Mouse (Mus musculus) liver, embryonic 13.5 days (tissue): Measurements from ENCODE around the gene Gfi1b. TPM values are rescaled to one million over a fixed set of nuclear protein-coding genes. Genes with fewer than 3 reads are reported as not detected.

ENCODE experiments used
- ATAC-seq: fragments of 200-750 bp; cut with Nextera tagmentation; 2 replicates; pipeline ENCODE4 v1.8.0; 2017; ENCODE audit warnings: low read depth, mild to moderate bottlenecking, moderate number of reproducible peaks, moderate library complexity
- DNase-seq: peaks from one replicate; pipeline ENCODE4 v3.0.0; 2022
- H3K27ac ChIP-seq: fragments of 300-500 bp; sonication (generic); 2 replicates; pipeline ENCODE4 v1.5.1; 2015; ENCODE audit warnings: moderate library complexity, mild to moderate bottlenecking, inconsistent platforms
- H3K27me3 ChIP-seq: fragments of 300-500 bp; sonication (generic); 2 replicates; pipeline ENCODE4 v1.6.1; 2015; ENCODE audit warnings: mild to moderate bottlenecking, inconsistent platforms
- H3K36me3 ChIP-seq: fragments of 300-500 bp; sonication (generic); 2 replicates; pipeline ENCODE4 v1.6.1; 2015; ENCODE audit warnings: mild to moderate bottlenecking, inconsistent platforms
- H3K4me1 ChIP-seq: fragments of 300-500 bp; sonication (generic); replicated peaks from 2 replicates; pipeline ENCODE4 v1.6.1; 2015; ENCODE audit warnings: inconsistent platforms
- H3K4me2 ChIP-seq: fragments of 300-500 bp; sonication (generic); 2 replicates; pipeline ENCODE4 v1.6.1; 2015; ENCODE audit warnings: inconsistent platforms, mild to moderate bottlenecking, moderate library complexity
- H3K4me3 ChIP-seq: fragments of 300-500 bp; sonication (generic); replicated peaks from 2 replicates; pipeline ENCODE4 v1.5.1; 2015; ENCODE audit warnings: mild to moderate bottlenecking, inconsistent platforms
- H3K9ac ChIP-seq: fragments of 300-500 bp; sonication (generic); 2 replicates; pipeline ENCODE4 v1.6.1; 2015; ENCODE audit warnings: mild to moderate bottlenecking, inconsistent platforms
- H3K9me3 ChIP-seq: fragments of 300-500 bp; sonication (generic); replicated peaks from 2 replicates; pipeline ENCODE4 v1.6.1; 2016; ENCODE audit warnings: inconsistent platforms
- WGBS: fragments of 180-500 bp; shearing (Covaris S2); methylation state at CpG from one replicate; pipeline ENCODE4 v1.1.7; 2015; ENCODE audit not compliant: insufficient replicate concordance; 5-methylcytosine and 5-hydroxymethylcytosine counted together
- polyA plus RNA-seq: library from polyadenylated mRNA; unstranded; fragments of >200 nt; fragmentation: Nextera tagmentation; extraction: Ambion mirVana; gene quantifications from 2 replicates; pipeline ENCODE4 v1.2.1, GENCODE M21; 2015

Gene Gfi1b
- 99.2 and 109 TPM in 2 replicates for polyA plus RNA-seq

DNA sequence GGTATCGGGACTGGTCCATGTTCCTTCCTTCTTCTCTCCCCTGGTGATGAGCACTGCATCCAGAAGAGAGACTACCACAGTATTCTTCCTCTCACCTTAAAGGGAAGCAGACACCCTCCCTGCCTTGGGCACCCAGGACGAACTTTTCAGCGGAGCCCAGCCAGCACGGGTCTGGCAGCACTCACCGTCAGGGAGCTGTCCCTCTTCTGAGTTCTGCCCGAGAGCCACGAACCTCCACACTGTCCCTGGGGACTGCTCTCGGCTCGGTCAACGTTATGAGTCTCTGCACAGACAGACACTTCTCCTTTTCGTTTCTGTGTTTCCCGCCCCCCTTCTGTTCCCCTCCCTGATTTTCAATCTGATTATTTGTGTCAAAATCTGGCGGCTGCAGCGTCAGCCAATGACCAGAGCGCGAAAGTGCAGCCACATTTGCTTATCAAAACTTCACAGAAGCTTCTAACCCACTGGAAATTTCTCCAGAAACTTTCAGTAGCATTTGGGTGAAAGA lies at the start of gene Gfi1b:
Gfi1b (minus strand) TSS at position 319 of the 508 bp plus-strand sequence.
- peaks cover 21% of the 10 kb centered on the region for H3K36me3 ChIP-seq
- under 1% methylated on average over 16 of the region's 16 CpGs for WGBS
- peaks cover 51% of the 10 kb centered on the region for H3K4me1 ChIP-seq
- peak within 1 kb of the TSS; percentile 90 for H3K4me2 ChIP-seq
- peak within 1 kb of the TSS; percentile 99 for H3K27ac ChIP-seq
- no peaks in the 10 kb centered on the region for H3K9me3 ChIP-seq
- peak; percentile 71 for DNase-seq
- peak within 1 kb of the TSS; percentile 93 for H3K9ac ChIP-seq
- peak within 1 kb of the TSS; percentile 90 for H3K4me3 ChIP-seq
- peak; percentile 4; the same call in 1 of the 2 replicates for ATAC-seq
- H3K27me3 ChIP-seq = peaks cover 9% of the 10 kb centered on the region

DNA sequence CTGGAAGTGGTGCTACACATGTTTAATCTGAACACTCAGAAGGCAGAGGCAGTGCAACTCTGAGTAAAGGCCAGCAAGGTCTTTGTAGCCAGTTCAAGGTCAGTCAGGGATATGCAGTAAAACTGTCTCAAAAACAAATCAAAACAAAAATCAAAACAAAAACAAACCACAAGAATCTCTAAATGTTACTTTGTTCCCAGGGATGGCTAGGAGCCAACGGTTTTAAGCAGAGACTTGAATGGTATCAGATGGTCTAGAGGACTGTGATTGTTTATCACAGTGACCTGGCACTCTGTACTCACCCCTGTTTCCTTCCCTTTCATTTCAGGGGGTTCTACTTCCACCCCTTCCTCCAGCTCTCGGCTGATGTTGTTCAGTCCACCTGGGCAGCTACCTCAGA lies 49.7 kb upstream of the Gfi1b start:
- Histone ChIP-seq H3K27ac (no peak overlapping the region), H3K4me1 (no peaks in the 10 kb centered on the region), H3K9me3 (no peaks in the 10 kb centered on the region), H3K36me3 (peaks cover 81% of the 10 kb centered on the region), H3K4me3 (no peak overlapping the region), H3K27me3 (no peaks in the 10 kb centered on the region), H3K4me2 (no peak overlapping the region), H3K9ac (no peak overlapping the region)
- 60% methylated on average over 2 of the region's 2 CpGs for WGBS
- no peak for DNase-seq
- no peak for ATAC-seq

DNA sequence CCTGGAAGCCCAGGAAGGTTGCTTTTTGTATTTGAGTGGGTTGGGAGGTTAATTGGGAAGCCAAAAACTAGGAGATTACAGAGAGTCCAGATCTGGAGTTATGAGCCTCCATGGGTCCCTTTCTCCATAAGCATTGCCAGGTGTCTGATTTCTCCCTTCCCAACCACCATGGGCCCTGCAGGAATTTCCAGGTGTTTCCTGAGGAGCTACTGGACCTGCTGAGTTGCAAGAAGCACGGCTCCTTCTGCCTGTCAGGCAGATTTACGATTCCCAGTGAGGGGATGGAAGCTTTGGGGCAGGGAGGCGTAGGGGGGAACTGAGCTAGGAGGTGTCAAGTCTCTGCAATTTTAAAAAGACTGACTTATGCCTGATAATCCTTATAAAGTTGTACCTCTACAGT lies 44.0 kb upstream of the Gfi1b start:
- Histone ChIP-seq H3K27me3 (no peaks in the 10 kb centered on the region), H3K4me2 (no peak overlapping the region), H3K9ac (no peak overlapping the region), H3K36me3 (peaks cover 75% of the 10 kb centered on the region), H3K4me3 (no peak overlapping the region), H3K9me3 (no peaks in the 10 kb centered on the region), H3K4me1 (peaks cover 14% of the 10 kb centered on the region), H3K27ac (no peak overlapping the region)
- 85% methylated on average over 3 of the region's 3 CpGs for WGBS
- DNase-seq (no peak), ATAC-seq (no peak)

DNA sequence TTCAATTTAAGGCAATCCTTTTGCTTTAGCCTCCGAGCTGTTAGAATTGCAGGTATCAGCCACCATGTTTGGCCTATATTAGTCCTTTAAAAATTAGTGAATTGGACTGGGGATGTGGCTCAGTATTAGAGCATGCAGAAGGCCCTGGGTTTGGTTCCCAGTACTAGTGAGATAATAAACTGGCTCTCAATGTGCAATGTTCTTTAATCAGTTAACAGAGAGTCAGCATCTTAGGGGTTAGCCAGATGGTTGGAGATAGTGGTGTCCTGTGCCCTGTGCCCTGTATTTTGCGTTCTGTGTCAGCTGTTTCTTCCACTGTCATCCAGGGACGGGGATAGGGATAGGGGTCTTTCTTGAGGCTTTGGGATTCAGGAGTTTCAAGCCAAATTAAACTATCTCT lies 41.1 kb upstream of the Gfi1b start:
- Histone ChIP-seq H3K4me1 (peaks cover 20% of the 10 kb centered on the region), H3K9me3 (no peaks in the 10 kb centered on the region), H3K4me3 (no peak overlapping the region), H3K27ac (no peak overlapping the region), H3K36me3 (peaks cover 90% of the 10 kb centered on the region), H3K27me3 (no peaks in the 10 kb centered on the region), H3K9ac (no peak overlapping the region), H3K4me2 (no peak overlapping the region)
- ATAC-seq (peak; percentile 81), DNase-seq (no peak)
- 59% methylated on average over 3 of the region's 3 CpGs for WGBS

DNA sequence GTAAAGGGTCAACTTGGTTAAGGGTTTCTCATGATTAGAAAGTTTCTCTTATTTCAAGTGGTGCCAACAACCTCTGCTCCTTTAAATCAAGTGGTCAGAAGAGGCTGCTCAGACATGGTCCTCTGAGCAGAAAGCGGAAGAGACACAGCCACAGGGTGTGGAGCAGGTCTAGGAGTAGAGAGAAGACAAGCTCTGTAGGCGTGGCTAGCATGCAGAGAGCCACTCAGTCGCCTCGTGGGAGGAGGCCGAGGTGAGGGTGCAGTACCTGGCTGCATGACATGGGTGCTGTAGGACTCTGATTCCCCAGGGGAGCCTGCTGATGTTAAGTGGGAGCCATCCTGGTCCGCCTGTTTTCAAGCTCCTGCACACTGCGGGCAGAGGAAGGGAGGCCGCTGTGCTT lies 34.4 kb upstream of the Gfi1b start:
- WGBS = 67% methylated on average over 8 of the region's 8 CpGs

DNA sequence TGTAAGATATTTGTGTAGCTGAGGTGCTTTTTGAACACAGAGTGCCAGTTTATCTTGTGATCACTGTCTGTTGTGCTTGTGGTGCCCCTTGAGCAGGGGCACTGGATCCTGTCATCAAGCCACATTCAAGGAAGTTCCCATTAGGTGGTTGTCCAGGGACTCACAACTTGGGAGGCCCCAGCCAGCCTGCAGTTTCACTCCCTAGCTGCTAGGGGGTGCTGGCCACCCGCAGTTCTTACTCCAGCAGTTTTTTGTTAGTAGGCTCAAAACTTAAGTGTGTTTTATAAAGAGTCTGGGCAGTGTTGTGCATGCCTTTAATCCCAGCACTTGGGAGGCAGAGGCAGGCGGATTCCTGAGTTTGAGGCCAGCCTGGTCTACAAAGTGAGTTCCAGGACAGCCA lies 32.5 kb upstream of the Gfi1b start:
- no peak for ATAC-seq
- H3K27me3 ChIP-seq = no peaks in the 10 kb centered on the region
- no peak overlapping the region for H3K9ac ChIP-seq
- 50% methylated on average over 2 of the region's 2 CpGs for WGBS
- peak; percentile 35 for DNase-seq
- no peaks in the 10 kb centered on the region for H3K9me3 ChIP-seq
- no peak overlapping the region for H3K4me3 ChIP-seq
- H3K36me3 ChIP-seq = peaks cover 36% of the 10 kb centered on the region
- no peak overlapping the region for H3K4me2 ChIP-seq
- H3K27ac ChIP-seq = no peak overlapping the region
- H3K4me1 ChIP-seq = peaks cover 10% of the 10 kb centered on the region; the same call in 1 of the 2 replicates

More for the DNA sequence above, 34.4 kb upstream of the Gfi1b start:
- Histone ChIP-seq H3K9me3 (no peaks in the 10 kb centered on the region), H3K9ac (no peak overlapping the region), H3K4me3 (no peak overlapping the region), H3K27me3 (no peaks in the 10 kb centered on the region), H3K4me1 (peaks cover 10% of the 10 kb centered on the region; the same call in 1 of the 2 replicates), H3K27ac (no peak overlapping the region), H3K4me2 (no peak overlapping the region), H3K36me3 (peaks cover 55% of the 10 kb centered on the region)
- DNase-seq = no peak
- no peak for ATAC-seq

DNA sequence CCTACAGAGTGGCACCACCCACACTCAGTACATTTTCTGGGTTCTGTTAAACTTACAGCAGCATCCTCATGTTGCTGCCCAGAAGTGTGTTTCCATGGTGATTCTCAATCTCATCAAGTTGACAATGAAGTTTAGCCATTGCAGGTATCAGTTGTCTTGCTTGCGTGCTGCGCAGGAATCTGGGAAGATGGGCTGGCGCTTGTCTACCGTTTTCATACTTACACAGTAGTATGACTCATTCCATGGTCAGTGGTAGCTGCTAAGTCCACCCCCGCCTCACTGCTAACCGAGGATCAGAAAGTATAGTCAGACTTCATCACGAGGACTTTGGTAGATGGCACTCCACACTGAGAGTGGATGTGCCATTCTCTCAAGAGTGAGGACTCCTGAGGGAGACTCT lies 31.6 kb upstream of the Gfi1b start:
- Histone ChIP-seq H3K9me3 (no peaks in the 10 kb centered on the region), H3K27ac (no peak overlapping the region), H3K36me3 (peaks cover 26% of the 10 kb centered on the region), H3K4me2 (no peak overlapping the region), H3K27me3 (no peaks in the 10 kb centered on the region), H3K4me1 (0 out of 2 replicates have a peak, but pooled peaks cover 8% of the 10 kb centered on the region), H3K9ac (no peak overlapping the region), H3K4me3 (no peak overlapping the region)
- 84% methylated on average over 7 of the region's 7 CpGs for WGBS
- ATAC-seq (no peak), DNase-seq (no peak)

DNA sequence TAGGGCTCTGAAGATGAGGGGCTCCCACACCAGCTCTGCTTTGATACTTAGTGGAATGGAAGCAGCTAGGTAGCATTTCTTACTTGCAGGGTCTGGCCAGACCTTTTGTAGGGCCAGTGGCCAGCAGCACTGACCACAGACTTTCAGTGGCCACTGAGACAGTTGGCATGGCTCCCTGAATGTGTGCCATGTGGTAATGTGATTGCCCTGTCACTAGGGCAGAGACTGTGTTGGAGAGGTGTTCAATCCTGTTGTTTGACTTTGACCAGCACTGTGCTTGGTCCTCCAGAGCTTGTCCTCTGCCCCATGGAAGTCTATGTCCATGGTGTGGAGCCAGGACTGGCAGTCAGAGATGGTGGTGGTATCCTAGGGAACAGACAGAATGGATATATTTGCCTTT lies 28.7 kb upstream of the Gfi1b start:
- peaks cover 22% of the 10 kb centered on the region for H3K4me1 ChIP-seq
- DNase-seq (no peak), ATAC-seq (no peak)
- no peak overlapping the region for H3K4me2 ChIP-seq
- H3K36me3 ChIP-seq = peaks cover 11% of the 10 kb centered on the region; the same call in 1 of the 2 replicates
- H3K27ac ChIP-seq = no peak overlapping the region
- H3K9ac ChIP-seq = no peak overlapping the region
- H3K27me3 ChIP-seq = no peaks in the 10 kb centered on the region
- H3K9me3 ChIP-seq = no peaks in the 10 kb centered on the region
- H3K4me3 ChIP-seq = no peak overlapping the region

DNA sequence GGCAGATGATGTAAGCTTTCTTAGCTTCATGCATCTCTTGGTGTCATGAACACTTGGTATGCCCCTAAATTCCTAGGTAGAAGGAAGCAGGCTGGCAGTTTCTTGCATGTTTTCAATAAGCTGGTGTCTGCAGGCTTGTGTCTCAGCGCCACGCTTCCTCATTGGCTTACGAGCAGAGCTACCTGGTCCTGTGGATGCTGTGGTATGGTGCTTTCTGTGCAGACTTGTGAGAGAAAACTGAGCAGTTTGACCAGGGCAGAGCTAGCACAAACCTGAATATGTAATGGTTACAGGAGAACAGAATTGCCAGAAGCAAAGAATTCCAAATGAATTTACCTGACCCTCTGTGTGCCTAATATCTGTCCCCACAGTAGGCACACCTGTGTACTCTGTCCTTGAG lies 21.3 kb upstream of the Gfi1b start:
- ATAC-seq = no peak
- Histone ChIP-seq H3K4me1 (peaks cover 71% of the 10 kb centered on the region), H3K4me2 (peak overlapping the region; percentile 19; the same call in 1 of the 2 replicates), H3K9ac (no peak overlapping the region), H3K27ac (no peak overlapping the region), H3K4me3 (0 out of 2 replicates have a peak overlapping the region, but pooled peaks have one; percentile 10), H3K9me3 (no peaks in the 10 kb centered on the region), H3K36me3 (no peaks in the 10 kb centered on the region), H3K27me3 (no peaks in the 10 kb centered on the region)
- no peak for DNase-seq
- WGBS = 90% methylated on average over 3 of the region's 3 CpGs

DNA sequence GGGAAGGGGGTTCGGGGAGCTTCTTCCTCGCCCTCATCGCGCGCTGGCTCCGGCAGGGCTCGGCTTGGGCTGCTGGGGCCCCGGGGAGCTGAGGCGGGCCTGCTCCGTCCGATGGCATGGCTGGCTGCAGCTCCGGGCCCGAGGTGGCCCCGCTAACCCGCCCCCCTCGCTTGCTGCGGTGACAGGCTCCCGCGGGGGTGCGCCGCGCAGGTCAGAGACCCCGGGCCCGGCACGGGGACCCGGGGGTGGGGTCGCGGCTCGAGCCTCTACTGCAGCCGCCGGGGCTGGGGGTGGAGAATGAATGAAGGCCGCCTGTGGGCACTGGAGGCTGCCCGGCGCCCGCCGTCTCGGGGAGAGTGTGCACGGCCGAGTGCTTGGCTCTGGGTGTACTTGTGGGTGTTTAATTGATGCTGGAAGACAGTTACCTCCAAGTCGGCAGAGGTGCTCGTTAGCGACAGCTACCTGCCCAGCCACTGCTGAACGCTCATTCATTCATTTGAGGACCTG lies 19.7 kb upstream of the Gfi1b start:
- peak overlapping the region; percentile 92 for H3K4me2 ChIP-seq
- peak overlapping the region; percentile 100 for H3K4me3 ChIP-seq
- ATAC-seq (peak; percentile 55), DNase-seq (peak; percentile 29)
- H3K4me1 ChIP-seq = peaks cover 70% of the 10 kb centered on the region
- peak overlapping the region; percentile 90 for H3K27ac ChIP-seq
- no peaks in the 10 kb centered on the region for H3K9me3 ChIP-seq
- no peaks in the 10 kb centered on the region for H3K36me3 ChIP-seq
- H3K27me3 ChIP-seq = no peaks in the 10 kb centered on the region
- under 1% methylated on average over 42 of the region's 43 CpGs for WGBS
- H3K9ac ChIP-seq = peak overlapping the region; percentile 96

DNA sequence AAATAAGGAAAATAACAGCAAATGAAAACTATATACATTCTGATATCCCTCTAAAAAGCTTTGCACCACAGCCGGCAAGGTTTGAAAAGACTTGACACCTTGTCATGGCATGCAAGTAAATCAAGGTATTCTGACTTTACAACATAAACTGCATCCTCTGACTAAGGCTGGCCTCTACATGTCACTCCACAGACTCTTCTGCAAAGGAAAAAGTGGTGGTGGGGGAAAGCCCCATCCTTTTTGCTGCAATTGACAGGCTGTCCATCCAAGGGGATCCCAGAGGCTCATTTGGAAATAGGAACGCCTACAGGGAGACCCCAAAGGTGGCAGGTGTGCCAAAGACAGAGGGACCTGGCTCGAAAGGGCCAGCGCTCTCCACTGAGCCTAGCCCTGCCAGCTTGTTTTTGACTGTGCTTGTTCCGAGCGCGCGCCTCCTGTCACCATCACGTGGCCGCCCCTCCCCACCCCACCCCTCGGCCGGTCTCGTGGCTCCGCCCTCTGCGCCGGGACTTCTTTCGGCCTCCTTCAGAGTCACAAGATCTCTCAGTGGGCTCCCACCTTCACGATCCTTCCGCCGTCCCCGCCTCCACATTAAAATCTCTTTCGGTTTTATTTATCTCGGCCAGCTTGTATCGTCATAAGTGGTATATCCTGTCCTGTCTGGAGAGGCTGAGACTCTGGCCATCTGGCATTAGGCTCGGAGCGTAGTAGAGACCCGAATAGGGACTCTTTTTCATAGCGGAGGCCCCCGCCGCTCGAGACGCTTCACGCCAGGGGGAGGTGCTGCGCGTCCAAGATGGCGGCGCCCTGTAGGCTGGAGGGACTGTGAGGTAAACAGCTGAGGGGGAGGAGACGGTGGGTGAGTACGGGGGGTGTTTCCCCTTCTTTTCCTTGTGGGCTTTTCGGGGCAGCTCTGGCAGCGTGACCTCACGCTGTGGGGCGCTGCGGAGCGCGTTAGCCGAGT lies 19.0 kb upstream of the Gfi1b start, which contains the start of gene Tsc1:
Tsc1 (plus strand) TSS at position 768 of the 964 bp plus-strand sequence.
- Histone ChIP-seq H3K36me3 (no peaks in the 10 kb centered on the region), H3K27ac (peak within 1 kb of the TSS; percentile 90), H3K4me3 (peak within 1 kb of the TSS; percentile 100), H3K9ac (peak within 1 kb of the TSS; percentile 96), H3K4me2 (peak within 1 kb of the TSS; percentile 92), H3K4me1 (peaks cover 62% of the 10 kb centered on the region), H3K27me3 (no peaks in the 10 kb centered on the region), H3K9me3 (no peaks in the 10 kb centered on the region)
- peak; percentile 90 for ATAC-seq
- WGBS = 2% methylated on average over 47 of the region's 47 CpGs
- peak; percentile 91 for DNase-seq
